Mouse (Mus musculus) neural tube, embryonic 11.5 days (tissue): ENCODE measurements around the gene Olfml2b. TPM values are rescaled to one million over a fixed set of nuclear protein-coding genes. Genes with fewer than 3 reads are reported as not detected.

ENCODE experiments used
- ATAC-seq: fragments of 200-750 bp; cut with Nextera tagmentation; 2 replicates; pipeline ENCODE4 v1.8.0; 2017; ENCODE audit warnings: moderate number of reproducible peaks, mild to moderate bottlenecking, moderate TSS enrichment, moderate library complexity; ENCODE audit not compliant: insufficient read depth, low FRiP score, low TSS enrichment
- DNase-seq: peaks from one replicate; pipeline ENCODE4 v3.0.0-alpha.2; 2015; ENCODE audit warnings: low spot score
- H3K27ac ChIP-seq: fragments of 300-500 bp; sonication (generic); 2 replicates; pipeline ENCODE4 v1.5.1; 2014; ENCODE audit warnings: low read depth, mild to moderate bottlenecking, low read length
- H3K27me3 ChIP-seq: fragments of 300-500 bp; sonication (generic); 2 replicates; pipeline ENCODE4 v1.6.1; 2014; ENCODE audit warnings: mild to moderate bottlenecking, low read length, mixed read lengths; ENCODE audit not compliant: control insufficient read depth, insufficient read depth
- H3K36me3 ChIP-seq: fragments of 300-500 bp; sonication (generic); 2 replicates; pipeline ENCODE4 v1.6.1; 2014; ENCODE audit warnings: mild to moderate bottlenecking, low read length, moderate library complexity, mixed read lengths; ENCODE audit not compliant: control insufficient read depth, insufficient read depth
- H3K4me1 ChIP-seq: fragments of 300-500 bp; sonication (generic); 2 replicates; pipeline ENCODE4 v1.6.1; 2014; ENCODE audit warnings: low read length, mixed read lengths; ENCODE audit not compliant: control insufficient read depth, insufficient read depth
- H3K4me2 ChIP-seq: fragments of 300-500 bp; sonication (generic); 2 replicates; pipeline ENCODE4 v1.6.1; 2014; ENCODE audit warnings: low read depth, mild to moderate bottlenecking, moderate library complexity
- H3K4me3 ChIP-seq: fragments of 300-500 bp; sonication (generic); 2 replicates; pipeline ENCODE4 v1.5.1; 2014; ENCODE audit warnings: low read depth, low read length
- H3K9ac ChIP-seq: fragments of 300-500 bp; sonication (generic); 2 replicates; pipeline ENCODE4 v1.6.1; 2014; ENCODE audit warnings: mild to moderate bottlenecking, low read length
- H3K9me3 ChIP-seq: fragments of 300-500 bp; sonication (generic); 2 replicates; pipeline ENCODE4 v1.6.1; 2016; ENCODE audit warnings: low read length; ENCODE audit not compliant: control insufficient read depth
- WGBS: fragments of 180-500 bp; shearing (Covaris S2); extraction: QIAGEN DNeasy Blood & Tissue Kit; methylation state at CpG from one replicate; pipeline ENCODE4 v1.1.7; 2014; 5-methylcytosine and 5-hydroxymethylcytosine counted together
- polyA plus RNA-seq: library from polyadenylated mRNA; unstranded; fragments of >200 nt; fragmentation: Nextera tagmentation; extraction: Ambion mirVana; gene quantifications from 2 replicates; pipeline ENCODE4 v1.2.1, GENCODE M21; 2014

The Olfml2b gene
- polyA plus RNA-seq, 1 experiment from 2014 or later: 11.4 TPM

DNA sequence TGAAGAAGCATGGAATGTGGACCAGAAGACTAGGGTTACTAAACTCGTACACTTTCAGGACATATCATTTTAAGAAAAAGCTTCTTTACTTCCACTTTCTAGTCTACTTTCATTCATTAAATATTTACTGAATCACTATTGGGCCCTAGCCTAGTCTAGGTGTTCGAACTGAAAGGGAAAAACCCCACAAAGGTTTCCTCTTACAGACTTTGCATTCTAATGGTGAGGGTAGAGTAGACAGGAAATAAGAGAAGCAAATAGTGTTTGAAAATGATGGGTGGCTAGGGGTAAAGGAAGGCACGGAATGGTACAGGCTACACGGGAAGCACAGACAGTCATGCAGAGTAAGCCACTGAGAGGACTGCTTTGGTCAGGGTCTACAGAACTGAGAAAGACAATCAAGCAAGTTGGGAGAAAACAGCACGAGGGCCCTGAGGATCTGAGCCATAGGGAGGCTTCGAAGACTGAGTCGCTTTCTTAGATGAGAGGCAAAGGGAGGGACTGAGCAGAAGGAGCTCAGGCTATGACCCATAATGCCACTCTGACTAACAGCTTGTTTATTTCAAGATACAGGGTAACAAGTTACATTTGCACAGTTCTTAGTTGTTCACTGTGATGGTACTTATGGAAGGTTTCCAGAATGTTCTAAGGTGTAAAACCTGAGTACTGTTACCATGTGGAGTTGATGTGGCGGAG, 85.1 kb downstream of the Olfml2b start:
- ATAC-seq (no peak), DNase-seq (no peak)
- Histone ChIP-seq H3K9ac (no peak overlapping the region), H3K9me3 (no peaks in the 10 kb centered on the region), H3K36me3 (no peaks in the 10 kb centered on the region), H3K4me2 (no peak overlapping the region), H3K27me3 (no peaks in the 10 kb centered on the region), H3K27ac (no peak overlapping the region), H3K4me1 (no peaks in the 10 kb centered on the region), H3K4me3 (no peak overlapping the region)
- 86% methylated on average over 8 of the region's 8 CpGs for WGBS

GRCm38 (mm10) chr1:170731865-170732595, 87.7 kb downstream of the Olfml2b start:
- DNase-seq: no peak
- H3K27ac ChIP-seq: no peak overlapping the region
- no peaks in the 10 kb centered on the region for H3K9me3 ChIP-seq
- 81% methylated on average over 11 of the region's 11 CpGs for WGBS
- H3K27me3 ChIP-seq: no peaks in the 10 kb centered on the region
- no peak for ATAC-seq
- H3K4me1 ChIP-seq: no peaks in the 10 kb centered on the region
- no peak overlapping the region for H3K4me2 ChIP-seq
- no peak overlapping the region for H3K9ac ChIP-seq
- H3K36me3 ChIP-seq: no peaks in the 10 kb centered on the region
- H3K4me3 ChIP-seq: no peak overlapping the region

Other genes starting within 250 kb of the Olfml2b start
- gene Nos1ap, start 54.7 kb upstream of the Olfml2b start, polyA plus RNA-seq: 8.5 and 8.9 TPM in 2 replicates
- gene Atf6, start 223.2 kb downstream of the Olfml2b start, polyA plus RNA-seq: 10.7 and 11.9 TPM in 2 replicates
- 0.56 TPM in 1 of 2 replicates, not detected in the other for gene Gm26620, start 240.5 kb downstream of the Olfml2b start, polyA plus RNA-seq
- 32.9 and 37.4 TPM in 2 replicates for gene Dusp12, start 241.0 kb downstream of the Olfml2b start, polyA plus RNA-seq